ENCODE assay signal across 15 mouse cellular contexts in genomic region chr7:90064198-90064597, GRCm38 (mm10).
"Had no signal": no experiment of that assay in that cellular context is flagged by ENCODE, and none has a peak within 500 bp of the region (broad histone marks: within the 10 kb centered on the region; RNA-seq: fewer than 3 reads in every experiment).

No protein-coding gene starts in this region.

- H3K27ac ChIP-seq: layer of hippocampus, adult 2 months; limb, embryonic 10.5 days; limb, embryonic 13.5 days; macrophage; stomach, postnatal 0 days had no signal

- ATAC-seq: inflammation-experienced regulatory T-cells, adult 6 months; intestine, embryonic 16.5 days; lung, postnatal 0 days had no signal

- H3K36me3 ChIP-seq: limb, embryonic 10.5 days; limb, embryonic 13.5 days had no signal

- H3K9me3 ChIP-seq: limb, embryonic 10.5 days; limb, embryonic 13.5 days had no signal

- H3K9ac ChIP-seq: limb, embryonic 13.5 days; lung, embryonic 14.5 days had no signal

- H3K4me2 ChIP-seq: limb, embryonic 13.5 days; lung, embryonic 14.5 days had no signal

- DNase-seq: kidney, adult 18-20 months; kidney, adult 9 months; kidney, postnatal 14 days; layer of hippocampus, adult 9-11 months; lung, embryonic 14.5 days; midbrain, embryonic 14.5 days; thymus, adult 2 months had no signal

- H3K4me3 ChIP-seq: layer of hippocampus, adult 2 months; limb, embryonic 10.5 days; limb, embryonic 13.5 days had no signal

- H3K27me3 ChIP-seq: limb, embryonic 13.5 days had no signal
